Mouse (Mus musculus): ENCODE measurements at regions not wholly inside any gene's neighbourhood (a gene's known extent, or its start where the extent isn't known, plus 50 kb on each side); places are given as distances from the start of the nearest gene placed in this dataset.

DNA sequence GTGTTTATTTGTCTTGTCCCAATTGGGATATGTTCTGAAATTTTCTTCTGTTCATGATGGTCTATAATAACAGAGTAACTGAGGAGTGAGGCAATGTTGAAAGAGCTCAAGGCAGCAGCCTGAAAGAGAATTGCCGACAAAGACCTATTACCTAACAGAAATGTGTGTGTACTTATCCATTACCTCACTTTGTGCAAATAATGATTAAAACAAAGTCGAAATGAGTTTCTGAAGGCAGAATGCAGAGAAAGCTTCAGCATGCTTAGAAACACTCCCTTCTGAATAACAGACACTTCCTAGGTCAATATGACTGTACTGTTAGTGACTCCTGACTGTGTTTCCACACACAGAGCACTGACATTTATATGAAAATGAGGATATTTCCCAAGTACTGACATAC is 63.0 kb downstream of the Kbtbd8 start:
- no peak for DNase-seq (ENCODE audit: low spot score in 2 of 2)

DNA sequence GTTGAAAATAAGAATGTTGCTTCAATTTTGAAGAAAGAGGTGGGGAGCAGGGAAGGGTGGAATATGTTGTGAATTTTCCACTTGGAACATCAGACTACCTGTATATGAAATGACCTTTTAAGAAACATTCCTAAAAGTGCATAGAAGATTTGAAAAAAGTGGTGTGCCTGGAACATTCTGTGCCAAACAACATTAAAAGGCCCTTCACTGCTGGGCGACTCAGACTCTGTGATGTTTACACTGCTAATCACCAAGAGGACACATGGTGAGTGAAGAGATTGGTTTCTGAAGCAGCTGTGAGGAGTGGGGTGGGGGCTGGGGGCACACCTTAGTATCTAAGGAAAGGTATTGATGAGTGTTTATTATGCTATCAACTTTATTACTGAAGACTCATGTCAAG is 65.2 kb downstream of the Kbtbd8 start:
- no peak for DNase-seq (ENCODE audit: low spot score in 2 of 2)

DNA sequence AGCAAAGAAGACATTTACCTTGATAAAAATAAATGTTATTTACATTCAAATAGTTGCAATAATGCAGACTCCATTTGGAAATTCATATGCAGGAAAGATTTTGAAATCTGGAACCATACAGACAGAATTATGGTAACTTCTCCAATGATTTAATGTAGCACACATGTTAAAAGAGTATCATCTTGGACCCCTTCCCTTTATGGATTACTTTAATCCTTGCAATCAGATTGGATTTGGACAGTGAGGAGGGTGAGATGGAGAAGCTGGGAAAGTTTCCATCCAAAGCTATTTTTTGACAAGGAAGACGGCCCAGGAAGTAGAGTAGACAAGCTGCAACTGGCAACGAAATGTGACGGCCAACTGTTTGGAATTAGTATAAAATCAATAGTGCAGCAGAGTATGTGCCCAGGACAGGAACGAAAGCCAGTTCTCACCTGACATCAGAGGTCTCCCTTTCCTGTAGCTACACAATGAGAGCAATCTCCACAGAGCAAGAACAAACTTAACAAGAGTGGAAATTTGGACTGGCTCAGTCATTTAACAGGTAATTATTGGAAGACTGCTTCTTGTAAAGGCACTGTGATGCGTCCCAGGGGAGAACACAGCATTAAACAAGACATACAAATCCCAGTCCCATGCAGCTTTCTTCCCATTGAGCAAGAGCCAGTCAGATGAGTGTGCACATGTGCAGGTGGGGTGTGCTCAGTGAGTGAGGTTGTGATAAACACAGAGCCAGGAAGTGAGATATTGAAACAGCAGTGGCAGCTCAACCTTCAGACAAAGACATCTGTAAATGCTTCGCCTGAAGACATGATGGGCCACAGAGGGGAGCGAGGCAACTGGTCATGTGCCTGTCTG is 68.3 kb downstream of the Kbtbd8 start:
- no peak for DNase-seq (ENCODE audit: low spot score in 2 of 2)

DNA sequence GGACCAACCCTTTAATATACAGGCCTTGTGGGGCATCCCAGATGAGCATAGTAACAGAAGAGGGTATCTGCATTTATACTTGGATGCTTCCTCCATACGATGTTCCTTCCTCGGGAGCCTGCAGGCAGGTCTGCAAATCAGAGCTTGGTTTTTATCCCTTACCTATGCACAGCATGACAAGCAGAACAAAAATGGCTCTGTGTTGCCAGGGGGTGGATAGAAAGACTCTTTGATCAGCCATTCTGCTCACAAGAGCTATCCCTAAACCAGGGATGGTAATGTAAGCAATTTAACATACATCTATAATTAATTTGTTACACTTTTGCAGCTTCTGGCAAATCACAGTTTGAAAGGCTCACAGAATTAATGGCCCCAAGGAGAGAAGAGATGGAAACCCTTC is 79.6 kb downstream of the Kbtbd8 start:
- DNase-seq (ENCODE audit: low spot score in 2 of 2) = no peak

DNA sequence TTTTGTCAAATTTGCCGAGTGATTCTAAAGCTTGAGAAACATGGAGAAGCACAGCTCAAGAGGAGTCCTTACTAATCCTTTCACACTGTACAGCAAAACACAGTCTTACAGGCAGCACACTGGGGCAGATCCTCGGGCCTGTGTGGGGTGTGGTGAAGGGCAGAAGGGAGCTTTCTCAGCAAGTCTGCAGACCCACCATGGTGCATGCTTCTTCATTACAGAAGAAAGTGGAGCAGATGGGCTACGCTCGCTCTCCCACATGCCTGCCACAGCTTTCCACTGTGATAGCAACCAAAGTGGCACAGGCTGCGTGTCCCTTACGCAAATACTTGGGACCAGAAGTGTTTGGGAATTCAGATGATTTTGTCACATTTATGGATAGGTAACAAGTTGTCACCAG is 81.6 kb downstream of the Kbtbd8 start:
- DNase-seq (ENCODE audit: low spot score in 2 of 2) = peak; percentile 46 to 63

DNA sequence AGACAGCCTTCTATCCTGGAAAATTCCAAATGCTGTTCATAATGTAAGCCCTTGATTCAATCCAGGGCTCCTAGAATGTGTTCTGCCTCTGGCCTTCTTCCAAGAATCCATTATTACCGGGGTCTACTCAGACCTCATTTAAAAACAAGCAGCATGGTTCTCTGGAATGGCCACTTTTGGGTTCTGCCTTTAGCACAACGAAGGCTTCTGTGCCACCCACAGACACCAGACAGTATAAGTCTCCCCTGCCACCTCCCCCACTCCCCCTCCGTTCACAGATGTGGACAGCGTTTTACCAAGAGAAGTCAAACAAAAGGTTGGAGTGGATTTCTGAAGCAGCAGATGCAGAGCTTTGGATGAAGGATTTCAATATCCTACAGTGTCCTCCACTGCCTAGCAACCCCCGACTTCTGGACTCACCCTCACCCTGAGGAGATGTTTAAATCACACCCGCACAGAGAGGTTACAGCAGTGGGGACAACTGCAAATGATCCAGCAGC is 85.3 kb downstream of the Kbtbd8 start:
- peak in 1 of 2 experiments; percentile 62 for DNase-seq (ENCODE audit: low spot score in 2 of 2)

DNA sequence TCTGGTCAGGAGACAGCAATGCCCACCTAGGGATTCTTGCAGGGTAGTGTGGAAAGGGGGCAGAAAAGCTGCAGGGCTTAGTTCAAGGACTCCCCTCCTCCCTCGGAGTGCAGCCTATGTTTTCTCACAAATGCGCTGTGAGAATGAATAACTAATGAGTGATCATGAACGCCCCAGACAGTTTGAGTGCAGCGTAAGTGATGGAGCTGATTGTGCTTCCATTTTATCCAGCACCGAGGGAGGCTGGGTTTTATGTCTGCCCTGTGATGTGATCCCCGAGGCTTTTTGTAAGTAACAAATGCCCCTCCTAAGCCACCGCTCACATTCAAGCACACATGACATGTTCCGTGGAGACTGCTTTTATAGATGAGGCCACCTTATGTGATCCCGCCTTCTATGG is 85.9 kb downstream of the Kbtbd8 start:
- no peak for DNase-seq (ENCODE audit: low spot score in 2 of 2)

DNA sequence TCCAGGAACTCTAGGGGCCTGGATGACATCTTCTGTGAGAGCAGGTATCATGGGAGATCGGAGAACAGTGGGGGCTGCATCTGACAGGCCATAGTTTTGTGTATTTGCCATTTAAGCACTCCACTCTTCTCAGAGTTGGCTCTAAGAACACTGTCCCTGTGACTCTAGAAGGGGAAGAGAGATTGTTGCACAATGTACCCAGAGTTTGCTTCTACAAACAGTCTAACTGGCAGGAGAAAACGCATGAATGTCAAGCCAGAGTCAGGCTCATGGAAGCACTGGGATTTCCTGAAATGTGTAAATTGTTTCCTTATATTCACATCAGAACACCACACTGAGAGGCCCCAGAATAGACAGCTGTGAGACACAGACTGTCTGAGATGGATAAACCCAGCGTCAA is 87.2 kb downstream of the Kbtbd8 start:
- DNase-seq (ENCODE audit: low spot score in 2 of 2) = no peak

DNA sequence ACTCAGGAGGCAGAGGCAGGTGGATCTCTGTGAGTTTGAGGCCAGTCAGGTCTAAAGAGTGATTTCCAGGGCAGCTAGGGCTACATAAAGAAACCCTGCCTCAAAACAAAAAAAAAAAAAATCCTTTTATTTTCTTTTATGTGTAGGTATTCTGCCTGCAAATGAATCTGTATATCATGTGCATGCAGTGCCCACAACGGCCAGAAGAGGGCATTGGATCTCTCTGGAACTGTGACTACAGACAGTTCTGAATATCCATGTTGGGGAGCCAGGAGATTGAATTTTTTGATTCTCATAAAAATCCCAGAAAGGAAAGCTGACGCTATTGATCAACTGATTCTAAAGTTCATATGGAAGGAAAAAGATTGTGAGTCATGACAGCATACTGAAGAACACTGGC is 90.0 kb downstream of the Kbtbd8 start:
- peak; percentile 53 to 66 for DNase-seq (ENCODE audit: low spot score in 2 of 2)

DNA sequence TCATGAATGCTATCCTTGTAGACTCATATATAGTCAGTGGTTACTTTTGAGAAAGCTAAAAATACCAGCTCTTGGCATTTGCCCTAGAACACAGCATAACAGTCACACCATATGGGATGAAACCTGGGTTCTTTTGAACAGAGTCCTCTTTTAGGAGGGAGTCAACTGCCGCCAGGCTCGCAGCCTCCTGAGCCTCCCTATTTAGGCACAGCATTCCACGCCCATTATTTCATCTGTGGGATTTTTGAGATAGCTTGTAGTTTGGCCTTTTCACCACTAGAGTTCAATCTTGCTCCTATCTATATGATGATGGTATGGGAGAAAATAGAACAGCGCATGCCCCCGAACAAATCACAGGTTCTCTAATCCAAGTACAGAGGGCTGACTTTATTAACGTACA is 100.4 kb downstream of the Kbtbd8 start:
- DNase-seq (ENCODE audit: low spot score in 2 of 2) = peak in 1 of 2 experiments; percentile 68

DNA sequence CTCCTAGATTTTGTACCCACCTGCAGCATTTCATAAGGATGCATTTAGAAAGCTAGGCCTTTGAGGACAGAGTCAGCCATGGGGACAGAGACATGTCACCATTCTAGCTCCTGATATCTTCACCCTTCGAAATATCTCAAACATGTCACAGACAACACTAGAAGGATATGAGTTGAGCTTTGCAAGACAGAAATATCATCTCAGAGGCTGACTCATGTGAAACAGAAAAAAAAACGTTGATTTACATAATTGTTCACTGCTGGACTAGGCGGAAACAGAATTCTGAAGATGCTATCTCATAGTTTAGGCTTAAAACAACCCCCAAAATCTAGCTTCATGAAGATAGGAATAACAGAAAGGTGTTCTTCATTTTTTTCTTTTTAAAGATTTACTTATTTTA is 101.8 kb downstream of the Kbtbd8 start:
- no peak for DNase-seq (ENCODE audit: low spot score in 2 of 2)

DNA sequence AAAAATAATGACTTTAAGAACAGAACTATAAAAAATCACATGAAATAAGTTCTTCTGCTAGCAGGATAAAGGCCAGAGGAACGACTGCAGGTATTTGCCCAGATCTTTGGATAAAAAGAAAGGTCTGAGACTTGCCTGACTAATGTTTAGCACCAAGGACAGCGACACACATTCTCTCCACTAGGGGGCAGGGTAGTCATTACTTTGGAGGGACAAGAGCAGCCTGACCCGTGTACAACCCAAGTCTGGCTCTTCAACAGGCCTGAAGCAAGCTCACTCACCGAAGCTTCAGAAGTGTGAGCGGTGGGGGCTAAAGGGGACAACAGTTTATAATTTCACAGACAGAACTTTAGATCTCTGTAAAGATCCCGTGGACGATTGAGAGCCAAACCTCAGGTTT is 98.4 kb upstream of the Gm10234 start:
- peak; percentile 78 to 89 for DNase-seq (ENCODE audit: low spot score in 2 of 2)

DNA sequence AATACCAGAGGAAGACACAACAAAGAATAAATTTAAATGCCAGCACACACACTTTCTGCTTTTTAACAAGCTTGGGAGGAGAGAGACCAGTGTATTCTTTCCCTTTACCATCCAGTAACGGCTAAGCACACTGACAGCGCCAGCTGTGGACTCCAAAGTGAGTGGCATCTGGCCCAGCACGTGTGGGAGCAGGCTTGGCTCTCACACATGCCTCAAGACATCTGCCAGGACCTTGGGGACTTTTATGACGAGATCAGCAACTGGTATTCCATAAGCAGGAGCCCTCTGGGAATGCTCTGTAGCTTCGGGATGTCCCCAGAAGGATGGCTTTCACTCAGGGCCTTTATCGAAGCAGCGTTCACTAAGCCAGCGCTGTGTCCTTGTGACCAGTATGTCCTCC is 92.0 kb upstream of the Gm10234 start:
- no peak for DNase-seq (ENCODE audit: low spot score in 2 of 2)

DNA sequence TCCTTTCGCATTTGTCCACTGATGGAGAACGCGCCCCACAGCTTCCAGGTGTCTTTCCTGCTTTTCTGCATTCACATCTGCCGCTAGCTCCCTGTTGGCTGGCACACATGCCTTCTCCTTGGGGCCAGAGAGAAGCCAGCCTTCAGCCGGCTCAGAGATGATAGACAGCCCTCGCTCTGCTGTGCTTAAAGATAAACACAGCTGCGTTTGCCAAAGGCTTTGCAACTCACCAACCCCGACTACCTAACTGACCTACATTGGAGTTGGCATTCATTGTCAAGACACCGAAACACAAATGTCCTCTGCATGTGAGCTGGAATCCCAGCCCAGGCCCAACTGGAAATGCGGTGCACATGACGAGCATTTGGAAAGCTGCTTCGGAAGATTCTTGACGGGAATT is 87.2 kb upstream of the Gm10234 start:
- DNase-seq (ENCODE audit: low spot score in 2 of 2) = no peak

DNA sequence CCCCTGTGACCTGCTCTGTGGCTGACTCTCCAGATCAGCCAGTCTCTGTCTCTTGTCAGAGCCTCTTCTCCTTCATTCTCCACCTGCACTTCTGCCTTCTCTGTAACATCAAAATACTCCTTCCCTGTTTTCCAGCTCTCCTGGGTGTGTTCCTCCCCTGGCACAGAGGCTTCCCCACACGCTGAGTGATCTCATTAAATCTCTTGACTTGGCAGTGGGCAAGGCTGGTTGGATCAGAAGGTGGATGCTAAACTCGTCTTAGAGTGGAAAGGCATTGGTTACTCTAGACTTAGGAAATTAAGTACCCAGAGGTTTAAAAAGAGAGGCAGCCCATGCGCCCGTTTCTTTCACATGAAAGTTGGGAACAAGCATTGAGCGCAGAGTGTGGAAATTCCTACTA is 78.3 kb upstream of the Gm10234 start:
- no peak for DNase-seq (ENCODE audit: low spot score in 2 of 2)

DNA sequence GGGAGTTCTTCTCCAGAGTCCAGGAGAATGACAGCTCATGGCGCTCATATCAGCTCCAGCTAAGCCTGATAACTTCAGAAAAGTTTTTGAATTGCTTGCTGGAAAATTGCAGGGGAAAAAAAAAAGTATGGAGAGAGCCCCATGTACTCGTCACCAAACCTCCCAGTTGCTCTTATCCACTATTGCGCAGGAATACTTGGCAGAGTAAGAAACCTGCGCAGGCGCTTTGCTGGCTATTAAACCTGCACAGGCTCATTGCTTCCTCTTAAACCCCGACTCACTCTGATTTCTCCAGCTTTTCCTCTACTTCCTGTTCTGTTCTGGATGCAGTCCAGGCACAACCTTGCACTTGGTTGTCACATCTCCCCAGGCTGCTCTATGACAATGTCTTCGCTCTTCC is 77.0 kb upstream of the Gm10234 start:
- no peak for DNase-seq (ENCODE audit: low spot score in 2 of 2)

DNA sequence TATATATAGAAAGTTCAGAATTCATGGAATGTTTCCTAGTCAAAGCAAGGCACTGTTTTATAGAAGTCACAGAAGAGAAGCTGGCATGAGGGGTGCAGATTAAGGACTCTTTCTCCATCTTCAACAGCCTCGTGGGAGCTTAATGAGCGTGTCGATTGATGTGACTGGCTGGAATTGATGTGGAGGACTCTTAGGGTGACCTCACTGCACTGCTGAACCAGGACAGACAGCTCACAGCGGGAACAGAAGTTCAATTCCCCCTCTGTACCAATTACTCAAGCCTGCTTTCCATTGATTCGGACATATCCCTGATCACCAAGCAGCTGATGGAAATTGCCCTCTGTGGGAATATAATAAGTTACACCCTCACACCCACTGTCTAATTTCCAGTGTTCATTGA is 65.6 kb upstream of the Gm10234 start:
- DNase-seq (ENCODE audit: low spot score in 2 of 2) = no peak

DNA sequence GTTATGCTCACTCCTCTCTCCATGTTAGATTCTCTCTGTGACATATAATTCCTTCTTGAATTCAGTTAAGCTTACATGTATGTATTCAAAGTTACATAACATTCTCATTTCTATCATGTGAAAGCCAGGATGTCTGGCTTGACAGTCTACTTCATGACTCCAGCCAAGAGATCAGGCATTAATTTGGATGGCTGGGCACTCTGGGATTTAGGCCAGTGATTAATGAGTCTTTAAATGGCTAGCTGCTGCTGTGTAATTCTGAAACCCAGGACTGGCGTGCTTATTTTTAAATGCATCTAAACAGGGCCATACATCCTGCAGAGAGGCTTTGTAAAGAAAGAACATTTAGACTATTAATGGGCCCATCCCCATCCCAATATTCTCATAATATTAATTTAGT is 60.9 kb upstream of the Gm10234 start:
- no peak for DNase-seq (ENCODE audit: low spot score in 2 of 2)

DNA sequence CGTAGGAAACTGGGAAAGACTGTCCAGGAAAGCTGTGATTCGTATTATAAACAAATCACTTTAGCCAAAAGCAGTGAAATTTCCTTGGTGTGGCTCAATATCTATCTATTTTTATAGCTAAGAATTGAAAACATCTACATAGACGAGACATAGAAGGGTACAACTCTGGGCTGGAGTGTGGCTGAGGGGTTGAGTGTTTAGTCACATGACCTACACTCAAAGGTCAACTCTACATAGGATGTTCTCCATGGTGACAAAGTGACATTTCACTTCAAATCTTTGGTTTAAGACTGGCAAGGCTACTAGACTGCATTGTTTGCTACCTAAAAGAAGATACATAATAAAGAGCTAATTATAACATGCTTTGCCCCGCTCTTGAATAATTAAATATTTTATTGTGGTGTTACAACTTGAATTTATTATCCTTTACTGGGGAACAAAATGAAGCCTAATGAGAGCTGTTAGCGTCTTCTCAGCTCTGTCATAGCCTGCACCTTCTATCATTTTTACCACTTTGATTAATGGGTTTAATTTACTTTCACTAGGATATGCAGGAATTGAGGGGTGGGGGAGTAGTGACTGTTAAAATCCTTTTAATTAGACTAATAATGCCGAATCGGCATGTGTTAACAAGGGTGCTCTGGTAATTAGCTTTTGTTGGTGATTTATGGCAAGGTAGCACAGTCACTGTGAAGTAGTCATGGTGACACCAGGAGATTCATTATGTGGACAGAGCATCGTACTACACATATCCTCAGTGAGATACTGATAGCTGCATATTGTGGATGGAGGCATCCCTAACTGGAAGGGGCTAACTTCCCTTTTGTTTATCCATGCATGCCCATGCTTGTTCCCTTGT is 57.7 kb upstream of the Gm10234 start:
- DNase-seq (ENCODE audit: low spot score in 2 of 2) = no peak

DNA sequence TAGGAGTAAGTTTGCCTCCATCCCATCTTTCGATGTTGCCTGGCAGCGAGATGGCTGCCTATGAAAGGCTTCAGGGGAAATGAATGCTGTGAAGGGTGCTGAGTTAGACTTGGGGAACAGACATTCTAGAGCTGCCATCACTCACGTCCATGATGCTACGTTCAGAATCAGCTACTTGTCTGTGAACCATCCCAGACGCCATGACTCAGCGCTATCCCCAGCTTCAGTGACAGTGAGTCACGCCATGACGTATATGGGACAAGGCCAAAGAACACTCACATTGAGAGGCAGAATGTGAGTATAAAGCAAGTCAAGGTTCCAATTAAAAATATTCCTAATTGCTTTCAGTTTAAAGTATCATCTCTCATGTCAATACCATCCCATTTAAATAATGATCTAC is 52.4 kb upstream of the Gm10234 start:
- no peak for DNase-seq (ENCODE audit: low spot score in 2 of 2)
